Mouse (Mus musculus) hindbrain, embryonic 14.5 days (tissue): ENCODE data around the gene Lsp1. TPM values are rescaled to one million over a fixed set of nuclear protein-coding genes. Genes with fewer than 3 reads are reported as not detected.

ENCODE experiments used
- ATAC-seq: fragments of 200-750 bp; cut with Nextera tagmentation; 2 replicates; pipeline ENCODE4 v1.8.0; 2017; ENCODE audit warnings: moderate number of reproducible peaks, mild to moderate bottlenecking, moderate TSS enrichment, moderate library complexity; ENCODE audit not compliant: low FRiP score
- DNase-seq: peaks from one replicate; pipeline ENCODE4 v3.0.0-alpha.2; 2015; ENCODE audit warnings: low spot score
- H3K27ac ChIP-seq: fragments of 300-500 bp; sonication (generic); 2 replicates; pipeline ENCODE4 v1.5.1; 2014; ENCODE audit warnings: mild to moderate bottlenecking, moderate library complexity
- H3K27me3 ChIP-seq: fragments of 300-500 bp; sonication (generic); 2 replicates; pipeline ENCODE4 v1.6.1; 2014; ENCODE audit warnings: mild to moderate bottlenecking, low read length, mixed read lengths; ENCODE audit not compliant: control insufficient read depth, insufficient read depth
- H3K36me3 ChIP-seq: fragments of 300-500 bp; sonication (generic); replicated peaks from 2 replicates; pipeline ENCODE4 v1.6.1; 2014; ENCODE audit not compliant: control insufficient read depth, insufficient read depth
- H3K4me1 ChIP-seq: fragments of 300-500 bp; sonication (generic); replicated peaks from 2 replicates; pipeline ENCODE4 v1.6.1; 2014; ENCODE audit warnings: antibody characterized with exemption, low read length, mixed read lengths; ENCODE audit not compliant: control insufficient read depth, insufficient read depth
- H3K4me2 ChIP-seq: fragments of 300-500 bp; sonication (generic); replicated peaks from 2 replicates; pipeline ENCODE4 v1.6.1; 2014; ENCODE audit warnings: mild to moderate bottlenecking, moderate library complexity
- H3K4me3 ChIP-seq: fragments of 300-500 bp; sonication (generic); replicated peaks from 2 replicates; pipeline ENCODE4 v1.5.1; 2014; ENCODE audit warnings: mild to moderate bottlenecking, low read length
- H3K9ac ChIP-seq: fragments of 300-500 bp; sonication (generic); 2 replicates; pipeline ENCODE4 v1.6.1; 2014
- H3K9me3 ChIP-seq: fragments of 300-500 bp; sonication (generic); 2 replicates; pipeline ENCODE4 v1.6.1; 2016; ENCODE audit warnings: low read length; ENCODE audit not compliant: control insufficient read depth
- WGBS: fragments of 180-500 bp; shearing (Covaris S2); extraction: QIAGEN DNeasy Blood & Tissue Kit; methylation state at CpG from one replicate; pipeline ENCODE4 v1.1.7; 2014; 5-methylcytosine and 5-hydroxymethylcytosine counted together
- polyA plus RNA-seq: library from polyadenylated mRNA; unstranded; fragments of >200 nt; fragmentation: Nextera tagmentation; extraction: Ambion mirVana; gene quantifications from 2 replicates; pipeline ENCODE4 v1.2.1, GENCODE M21; 2014

Lsp1 gene
- polyA plus RNA-seq, 1 experiment from 2014 or later = 8.2 TPM

DNA sequence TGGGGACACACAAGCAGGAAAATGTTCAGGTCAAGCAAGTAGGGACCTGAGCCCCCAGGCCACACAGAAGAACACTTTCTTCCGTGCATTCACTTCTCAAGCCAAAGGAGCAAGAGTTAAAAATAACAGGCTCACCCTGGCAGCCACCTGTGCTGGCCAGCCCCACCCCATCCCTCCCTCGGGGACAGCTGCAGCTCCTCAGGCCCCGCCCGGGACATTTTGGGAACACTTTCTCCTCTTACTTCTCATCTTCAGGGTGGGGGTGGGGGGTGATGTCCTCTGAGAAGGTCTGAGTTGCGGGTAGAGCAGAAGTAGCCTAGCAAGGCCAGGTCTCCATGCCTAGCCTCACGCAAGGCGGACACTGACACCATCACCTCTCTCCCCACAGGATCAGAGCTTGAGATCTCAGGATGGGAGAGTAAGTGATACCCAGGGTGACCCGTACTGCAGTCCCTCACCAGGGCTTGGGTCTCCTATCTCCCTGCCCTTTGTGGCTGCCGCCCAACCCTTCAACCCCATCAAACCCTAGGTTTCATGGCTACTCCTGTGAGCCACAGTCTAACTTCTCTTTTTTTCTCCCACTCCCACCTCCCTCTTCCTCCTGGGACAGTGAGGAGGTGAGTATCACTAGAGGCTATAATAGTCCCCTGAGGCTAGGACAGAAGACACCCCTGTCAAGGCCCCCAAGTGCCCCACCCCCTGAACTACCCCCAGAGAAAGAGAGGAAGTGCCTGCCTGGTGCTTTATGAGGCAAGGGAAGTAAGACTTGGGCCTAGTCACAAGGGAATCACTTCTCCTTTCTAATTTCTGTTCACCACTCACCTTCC is 18.3 kb upstream of the Lsp1 start:
- no peaks in the 10 kb centered on the region for H3K4me1 ChIP-seq
- H3K27me3 ChIP-seq = no peaks in the 10 kb centered on the region
- DNase-seq (no peak), ATAC-seq (no peak)
- H3K9ac ChIP-seq = no peak overlapping the region
- H3K4me3 ChIP-seq = no peak overlapping the region
- H3K4me2 ChIP-seq = no peak overlapping the region
- 85% methylated on average over 9 of the region's 9 CpGs for WGBS
- H3K9me3 ChIP-seq = no peaks in the 10 kb centered on the region
- H3K27ac ChIP-seq = no peak overlapping the region
- H3K36me3 ChIP-seq = no peaks in the 10 kb centered on the region

DNA sequence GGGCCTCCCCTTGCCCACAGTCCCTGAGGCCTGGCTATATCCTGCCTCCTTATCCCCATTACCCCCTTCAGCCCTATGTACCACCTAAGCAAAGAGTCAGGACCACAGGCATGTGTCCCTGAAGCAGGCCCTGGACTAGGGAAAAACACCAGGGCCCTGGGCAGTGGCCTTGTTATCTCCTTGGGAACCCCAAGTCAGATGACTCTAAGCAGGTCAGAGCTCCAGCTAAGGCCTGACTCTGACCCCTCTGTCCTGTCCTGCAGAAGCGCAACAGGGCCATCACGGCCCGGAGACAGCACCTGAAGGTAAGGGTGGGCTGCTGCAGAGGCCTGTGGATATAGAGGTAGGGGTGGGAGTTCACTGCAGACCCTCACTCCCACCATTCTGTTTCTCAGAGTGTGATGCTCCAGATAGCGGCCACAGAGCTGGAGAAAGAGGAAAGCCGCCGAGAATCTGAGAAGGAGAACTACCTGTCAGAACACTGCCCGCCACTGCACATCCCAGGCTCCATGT is 17.6 kb upstream of the Lsp1 start:
- no peaks in the 10 kb centered on the region for H3K27me3 ChIP-seq
- no peak for ATAC-seq
- no peak for DNase-seq
- no peak overlapping the region for H3K9ac ChIP-seq
- WGBS = 95% methylated on average over 7 of the region's 7 CpGs
- H3K27ac ChIP-seq = no peak overlapping the region
- no peak overlapping the region for H3K4me3 ChIP-seq
- no peak overlapping the region for H3K4me2 ChIP-seq
- H3K4me1 ChIP-seq = no peaks in the 10 kb centered on the region
- H3K36me3 ChIP-seq = no peaks in the 10 kb centered on the region
- H3K9me3 ChIP-seq = no peaks in the 10 kb centered on the region

DNA sequence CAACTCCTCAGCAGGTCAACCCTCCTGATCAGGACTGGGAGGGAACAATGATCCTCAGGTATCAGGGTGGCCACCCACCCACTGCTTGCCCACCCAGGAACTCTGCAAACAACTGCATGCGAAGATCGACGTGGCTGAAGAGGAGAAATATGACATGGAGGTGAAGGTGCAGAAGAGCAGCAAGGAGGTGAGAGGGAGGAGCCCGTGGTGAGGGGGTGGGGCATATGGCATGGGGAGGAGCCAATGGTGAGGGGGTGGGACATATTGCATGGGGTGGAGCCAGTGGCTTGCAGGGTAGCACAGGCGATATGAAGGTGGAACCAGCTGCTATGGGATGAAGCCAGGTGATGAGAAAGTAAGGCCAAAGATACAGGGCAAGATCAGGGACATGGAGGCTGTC is 17.1 kb upstream of the Lsp1 start:
- no peaks in the 10 kb centered on the region for H3K4me1 ChIP-seq
- H3K9ac ChIP-seq = no peak overlapping the region
- no peaks in the 10 kb centered on the region for H3K27me3 ChIP-seq
- H3K36me3 ChIP-seq = no peaks in the 10 kb centered on the region
- H3K4me2 ChIP-seq = no peak overlapping the region
- no peak overlapping the region for H3K27ac ChIP-seq
- DNase-seq (no peak), ATAC-seq (no peak)
- H3K9me3 ChIP-seq = no peaks in the 10 kb centered on the region
- WGBS = 86% methylated on average over 5 of the region's 5 CpGs
- no peak overlapping the region for H3K4me3 ChIP-seq

DNA sequence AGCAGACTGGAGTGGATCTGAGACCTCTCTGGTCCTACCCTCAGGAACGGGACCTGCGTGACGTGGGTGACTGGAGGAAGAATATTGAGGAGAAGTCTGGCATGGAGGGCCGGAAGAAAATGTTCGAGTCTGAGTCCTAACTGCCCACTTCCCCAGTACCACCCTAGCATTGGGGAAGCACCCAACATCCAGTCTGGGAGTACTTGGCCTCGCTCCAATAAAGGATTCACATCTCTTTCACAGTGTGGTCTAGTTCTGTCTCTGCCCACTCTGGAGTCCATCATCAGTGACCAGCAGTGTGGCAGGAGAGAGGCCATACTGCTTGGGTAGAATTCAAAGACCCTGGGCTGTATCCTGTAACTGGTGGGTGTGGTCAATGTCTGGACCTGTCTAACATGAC is 16.4 kb upstream of the Lsp1 start:
- DNase-seq (no peak), ATAC-seq (no peak)
- Histone ChIP-seq H3K9ac (no peak overlapping the region), H3K36me3 (no peaks in the 10 kb centered on the region), H3K9me3 (no peaks in the 10 kb centered on the region), H3K4me1 (no peaks in the 10 kb centered on the region), H3K27me3 (no peaks in the 10 kb centered on the region), H3K4me2 (no peak overlapping the region), H3K27ac (no peak overlapping the region), H3K4me3 (no peak overlapping the region)
- WGBS = 94% methylated on average over 6 of the region's 6 CpGs

DNA sequence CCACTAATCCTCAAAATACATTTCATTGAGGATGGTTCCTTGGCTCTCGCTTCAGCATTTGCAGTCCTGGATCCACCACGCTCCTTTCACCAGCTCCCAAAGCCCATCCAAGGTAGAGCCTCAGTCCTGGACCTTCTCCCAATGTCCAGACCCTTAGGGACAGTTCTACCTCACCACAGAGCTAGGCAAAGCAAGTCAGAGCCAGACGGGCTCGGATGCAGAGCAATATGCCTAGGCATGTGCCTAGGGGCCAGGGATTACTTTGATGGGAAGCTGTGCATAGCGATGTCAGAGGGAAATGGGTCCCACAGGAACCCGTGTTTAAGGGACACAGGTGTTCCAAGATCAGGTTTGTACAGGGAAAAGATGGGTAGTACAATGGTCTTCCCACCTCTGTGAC is 15.3 kb upstream of the Lsp1 start:
- Histone ChIP-seq H3K36me3 (no peaks in the 10 kb centered on the region), H3K4me2 (no peak overlapping the region), H3K27me3 (no peaks in the 10 kb centered on the region), H3K9ac (no peak overlapping the region), H3K27ac (no peak overlapping the region), H3K4me3 (no peak overlapping the region), H3K9me3 (no peaks in the 10 kb centered on the region), H3K4me1 (no peaks in the 10 kb centered on the region)
- ATAC-seq = no peak
- no peak for DNase-seq
- 88% methylated on average over 6 of the region's 6 CpGs for WGBS

DNA sequence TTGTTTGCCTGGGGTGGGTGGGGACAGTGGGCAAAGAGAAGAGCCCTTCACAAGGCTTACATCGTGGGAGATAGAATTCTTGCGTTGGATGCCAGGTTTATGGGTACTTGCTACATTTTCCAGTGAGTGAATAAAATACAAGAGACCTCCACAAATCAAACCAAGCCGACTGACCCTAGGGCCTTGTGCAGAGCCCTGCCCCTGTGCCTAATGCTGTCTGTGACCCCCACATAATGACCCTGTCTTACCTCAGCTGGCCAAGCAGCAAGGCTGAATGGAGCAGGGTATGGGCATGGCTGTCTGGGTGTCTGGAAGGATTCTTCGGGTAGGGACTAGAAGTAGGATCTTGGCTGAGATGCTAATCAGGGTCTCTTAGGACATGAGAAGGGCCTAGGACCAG is 14.3 kb upstream of the Lsp1 start:
- H3K9ac ChIP-seq = no peak overlapping the region
- H3K9me3 ChIP-seq = no peaks in the 10 kb centered on the region
- no peak overlapping the region for H3K27ac ChIP-seq
- H3K27me3 ChIP-seq = no peaks in the 10 kb centered on the region
- DNase-seq (no peak), ATAC-seq (no peak)
- WGBS = 90% methylated on average over 4 of the region's 4 CpGs
- no peak overlapping the region for H3K4me3 ChIP-seq
- H3K36me3 ChIP-seq = no peaks in the 10 kb centered on the region
- H3K4me2 ChIP-seq = no peak overlapping the region
- H3K4me1 ChIP-seq = no peaks in the 10 kb centered on the region

DNA sequence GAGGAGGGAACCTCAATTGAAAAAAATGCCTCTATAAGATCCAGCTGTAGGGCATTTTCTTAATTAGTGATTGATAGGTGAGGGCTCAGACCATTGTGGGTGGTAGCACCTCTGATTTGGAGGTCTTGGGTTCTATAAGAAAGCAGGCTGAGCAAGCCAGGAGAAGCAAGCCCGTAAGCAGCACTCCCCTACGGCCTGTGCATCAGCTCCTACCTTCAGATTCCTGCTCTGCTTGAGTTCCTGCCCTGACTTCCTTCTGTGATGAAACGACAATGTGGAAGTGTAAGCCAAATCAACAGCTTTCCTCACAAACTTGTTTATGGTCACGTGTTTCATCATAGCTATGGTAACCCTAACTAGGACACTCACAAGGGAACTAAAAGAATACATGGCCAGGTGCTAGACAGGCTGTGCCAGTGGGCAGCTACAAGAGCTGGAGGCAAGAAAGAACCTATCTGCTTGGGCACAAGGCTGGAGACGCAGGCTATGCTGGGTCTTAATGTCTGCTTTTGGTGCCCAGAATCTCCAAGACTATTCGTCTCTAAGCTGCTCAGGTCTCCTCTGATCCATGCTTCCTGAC is 11.5 kb upstream of the Lsp1 start:
- Histone ChIP-seq H3K4me1 (no peaks in the 10 kb centered on the region), H3K27me3 (no peaks in the 10 kb centered on the region), H3K27ac (no peak overlapping the region), H3K9ac (no peak overlapping the region), H3K9me3 (no peaks in the 10 kb centered on the region), H3K4me2 (no peak overlapping the region), H3K4me3 (no peak overlapping the region), H3K36me3 (no peaks in the 10 kb centered on the region)
- no peak for ATAC-seq
- no peak for DNase-seq
- WGBS = 72% methylated on average over 6 of the region's 6 CpGs

DNA sequence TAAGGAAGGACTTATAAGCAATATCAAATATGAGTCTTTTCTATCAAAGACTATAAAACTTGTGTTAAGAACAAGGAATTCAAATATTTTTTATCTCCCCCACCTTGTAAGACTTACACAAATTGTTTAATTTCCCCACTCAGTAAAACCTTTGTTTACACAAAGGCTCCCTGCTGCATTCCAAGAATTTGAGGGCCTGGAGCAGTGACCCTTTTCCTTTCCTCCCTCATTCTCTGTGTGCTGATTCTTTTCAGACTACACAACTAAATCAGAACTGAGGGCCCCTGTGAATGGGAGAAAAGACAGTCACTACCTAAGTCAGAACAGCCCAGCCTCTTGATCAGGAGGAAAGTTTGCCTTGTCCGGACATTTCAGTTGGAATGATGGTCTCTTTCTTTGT is 5.9 kb upstream of the Lsp1 start:
- no peak overlapping the region for H3K4me2 ChIP-seq
- no peaks in the 10 kb centered on the region for H3K36me3 ChIP-seq
- no peak for DNase-seq
- no peaks in the 10 kb centered on the region for H3K27me3 ChIP-seq
- no peak overlapping the region for H3K27ac ChIP-seq
- no peak overlapping the region for H3K9ac ChIP-seq
- ATAC-seq = no peak
- no peaks in the 10 kb centered on the region; the same call in 1 of the 2 replicates for H3K4me1 ChIP-seq
- no peaks in the 10 kb centered on the region for H3K9me3 ChIP-seq
- H3K4me3 ChIP-seq = no peak overlapping the region
- 16% methylated on average over 1 of the region's 1 CpGs for WGBS

DNA sequence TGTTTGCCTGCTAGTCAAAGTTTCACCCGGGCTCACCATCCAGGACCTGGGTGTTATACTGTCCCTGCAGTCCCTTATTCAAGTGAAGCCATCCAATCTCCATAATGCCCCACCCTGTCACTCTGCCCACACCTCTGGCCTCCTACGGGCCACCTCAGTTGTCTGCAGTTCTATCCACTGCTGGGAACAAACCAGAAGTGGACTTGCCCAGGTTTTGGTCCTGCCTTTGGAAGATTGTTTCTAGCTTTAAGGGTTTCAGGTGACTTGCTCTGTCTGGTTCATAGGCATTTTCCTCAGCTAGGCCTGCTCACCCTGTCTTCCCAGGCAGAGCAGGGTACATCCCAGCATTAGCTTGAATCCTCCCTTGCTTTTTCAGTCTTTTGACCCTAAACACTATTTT is 5.4 kb upstream of the Lsp1 start:
- WGBS = 58% methylated on average over 2 of the region's 2 CpGs
- no peak overlapping the region for H3K4me2 ChIP-seq

More for the DNA sequence above, 5.4 kb upstream of the Lsp1 start:
- ATAC-seq (no peak), DNase-seq (no peak)
- Histone ChIP-seq H3K36me3 (no peaks in the 10 kb centered on the region), H3K4me1 (no peaks in the 10 kb centered on the region; the same call in 1 of the 2 replicates), H3K4me3 (no peak overlapping the region), H3K9ac (no peak overlapping the region), H3K27ac (no peak overlapping the region), H3K9me3 (no peaks in the 10 kb centered on the region), H3K27me3 (no peaks in the 10 kb centered on the region)
